Mouse (Mus musculus) mouse trophoblast stem cell (cell line): Measurements from ENCODE around the gene Dus2.

Experiments
- in situ Hi-C, 2 experiments: fragments of 300-500 bp; cut with MseI, MboI; formaldehyde crosslinking; loops; 2 replicates in 1 of 2; 3 replicates in 1 of 2; pipeline ENCODE4 v1.15.1; 2025

The Dus2 gene

GRCm38 (mm10) chr8:106044151-106044550 is 53.0 kb downstream of the Dus2 start:
- in situ Hi-C loops: no loop called here

GRCm38 (mm10) chr8:106046872-106047559 is 55.9 kb downstream of the Dus2 start:
- in situ Hi-C loops: no loop called here

DNA sequence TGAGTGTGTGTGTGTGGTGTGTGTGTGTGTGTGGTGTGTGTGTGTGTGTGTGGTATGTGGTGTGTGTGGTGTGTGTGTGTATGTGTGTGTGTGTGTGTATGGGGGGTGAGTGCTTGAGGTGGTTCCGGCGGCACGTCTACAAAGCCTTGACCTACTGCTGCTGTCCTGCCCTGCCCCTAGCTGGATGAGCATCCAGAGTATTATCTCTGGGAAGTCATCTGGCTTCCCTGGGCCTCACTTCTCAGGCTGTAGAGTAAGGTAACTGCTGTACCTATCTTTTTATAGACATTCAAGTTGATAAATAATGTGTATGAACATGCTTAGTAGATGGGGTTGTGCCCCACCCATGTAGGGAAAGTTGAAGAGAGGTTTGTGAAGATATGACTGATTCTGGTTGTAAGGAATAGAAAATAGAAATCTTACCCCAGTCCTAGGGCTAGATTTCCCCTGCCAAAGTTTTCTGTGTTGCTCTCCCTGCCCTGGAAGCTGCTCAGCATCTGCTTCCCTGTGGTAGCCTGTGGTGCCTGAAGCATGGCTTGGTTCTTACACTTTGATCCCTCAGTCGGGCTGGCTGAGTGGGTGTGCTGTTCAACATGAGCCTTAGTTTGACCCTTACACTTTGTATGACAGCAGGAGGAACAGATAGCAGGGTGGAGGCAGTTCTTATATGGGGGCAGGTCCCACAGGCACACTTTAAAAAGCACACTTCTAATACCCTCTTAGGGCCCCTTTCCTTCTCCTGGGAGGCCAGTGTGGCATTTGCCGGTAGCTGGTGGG is 56.9 kb downstream of the Dus2 start:
- in situ Hi-C loops: no loop called here

- in situ Hi-C loops: no loop called here
These were observed 58.7 kb downstream of the Dus2 start for GRCm38 (mm10) chr8:106049840-106050239.

- in situ Hi-C loops: no loop called here
These were observed 59.9 kb downstream of the Dus2 start for GRCm38 (mm10) chr8:106051068-106051467.

GRCm38 (mm10) chr8:106052510-106053089 is 61.5 kb downstream of the Dus2 start:
- in situ Hi-C loops: no loop called here

DNA sequence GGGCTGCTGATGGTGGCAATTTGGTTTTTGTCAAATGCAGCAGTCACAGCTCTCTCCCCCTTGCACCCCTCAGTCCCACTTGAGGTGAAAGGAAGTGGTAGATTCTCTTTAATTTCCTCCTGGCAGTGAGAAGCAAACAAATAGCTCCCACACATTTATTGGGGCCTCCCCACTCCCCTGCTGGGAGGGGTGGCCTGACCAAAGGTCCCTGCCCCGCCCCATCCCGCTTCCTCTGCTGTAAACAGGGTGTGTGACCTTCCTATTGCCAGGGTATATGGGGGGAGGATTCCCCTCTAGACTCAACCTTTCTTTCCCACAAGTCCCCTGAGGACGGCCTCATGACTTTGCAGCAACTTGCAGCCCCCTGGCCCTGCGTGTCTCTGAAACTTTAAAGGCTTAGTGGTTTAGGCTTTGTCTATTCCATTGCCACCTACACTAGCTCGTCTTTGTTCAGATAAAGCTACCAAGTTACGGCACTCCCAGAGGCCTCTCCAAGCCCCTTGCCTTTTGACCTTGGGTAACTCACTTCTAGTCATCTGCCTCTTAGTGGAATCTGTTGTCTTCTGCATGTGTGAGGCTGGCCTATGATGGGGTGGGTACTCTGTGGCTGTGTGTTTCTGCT is 63.2 kb downstream of the Dus2 start:
- in situ Hi-C loops: no loop called here

DNA sequence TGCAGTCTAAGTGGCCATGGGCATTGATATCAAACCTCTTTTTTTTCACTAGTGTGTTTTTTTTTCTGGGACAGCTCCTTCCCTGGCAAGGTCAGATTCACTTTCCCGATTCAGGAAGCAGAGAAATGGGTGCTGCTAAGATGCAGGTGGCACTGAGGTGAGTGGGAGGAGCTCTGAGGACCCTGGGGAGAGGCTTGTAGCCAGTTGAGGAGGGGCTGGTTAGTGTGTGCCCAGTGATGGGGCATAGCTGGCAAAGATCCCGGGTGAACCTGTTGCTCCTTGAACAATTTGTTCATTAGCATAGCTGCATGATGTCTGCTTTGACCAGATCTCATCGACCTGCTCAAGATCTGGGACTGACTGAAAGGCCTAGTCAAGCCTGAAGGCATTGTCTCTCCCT is 63.9 kb downstream of the Dus2 start:
- in situ Hi-C loops: no loop called here

- in situ Hi-C loops: no loop called here
These were observed 65.4 kb downstream of the Dus2 start for GRCm38 (mm10) chr8:106056455-106056982.

DNA sequence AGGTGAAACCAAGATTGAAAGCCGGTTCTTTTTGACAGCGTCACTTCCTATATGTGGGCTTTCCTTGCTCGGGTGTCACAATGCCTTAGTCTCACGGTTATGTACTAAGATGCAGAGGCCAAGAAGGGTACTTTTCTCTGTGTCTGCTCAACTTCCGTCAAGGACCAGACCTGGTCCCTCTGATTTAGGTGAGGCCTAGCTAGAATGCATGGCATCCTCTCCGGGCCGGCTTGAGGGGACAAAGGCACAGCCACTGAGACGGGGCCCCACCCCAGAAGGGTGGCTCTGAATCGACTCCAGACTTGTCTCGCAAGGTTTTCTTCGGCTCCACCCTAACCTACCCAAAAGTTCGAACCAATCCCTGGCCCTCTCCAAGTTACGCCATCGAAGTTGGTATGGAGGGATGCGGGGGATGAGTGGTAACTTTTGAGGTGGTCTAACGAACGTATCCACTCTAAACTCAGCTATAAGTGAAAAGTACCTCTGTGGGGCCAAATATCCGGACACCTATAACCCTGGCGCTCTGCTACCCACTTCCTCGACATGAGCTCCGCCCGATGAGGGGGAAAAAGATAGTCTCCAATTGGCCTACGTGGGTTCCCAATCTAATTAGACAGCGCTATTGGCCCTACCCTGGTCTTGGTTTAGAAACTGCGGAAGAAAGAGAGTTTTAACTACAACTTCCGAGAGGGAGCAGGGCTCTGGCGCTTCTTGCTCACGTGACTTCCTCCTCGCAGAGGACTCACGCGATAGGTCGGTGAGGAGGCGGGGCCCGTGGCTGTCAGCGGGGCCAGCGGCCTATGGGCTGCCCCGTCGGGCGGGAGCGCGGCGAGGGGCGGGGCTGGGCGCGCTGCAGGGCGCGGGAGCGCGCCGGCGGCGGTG is 67.8 kb downstream of the Dus2 start, which contains the start of gene Nfatc3:
Gene Nfatc3, plus strand, starts transcription at position 110 of the 882 bp plus-strand sequence.
- in situ Hi-C loops: no loop called here

DNA sequence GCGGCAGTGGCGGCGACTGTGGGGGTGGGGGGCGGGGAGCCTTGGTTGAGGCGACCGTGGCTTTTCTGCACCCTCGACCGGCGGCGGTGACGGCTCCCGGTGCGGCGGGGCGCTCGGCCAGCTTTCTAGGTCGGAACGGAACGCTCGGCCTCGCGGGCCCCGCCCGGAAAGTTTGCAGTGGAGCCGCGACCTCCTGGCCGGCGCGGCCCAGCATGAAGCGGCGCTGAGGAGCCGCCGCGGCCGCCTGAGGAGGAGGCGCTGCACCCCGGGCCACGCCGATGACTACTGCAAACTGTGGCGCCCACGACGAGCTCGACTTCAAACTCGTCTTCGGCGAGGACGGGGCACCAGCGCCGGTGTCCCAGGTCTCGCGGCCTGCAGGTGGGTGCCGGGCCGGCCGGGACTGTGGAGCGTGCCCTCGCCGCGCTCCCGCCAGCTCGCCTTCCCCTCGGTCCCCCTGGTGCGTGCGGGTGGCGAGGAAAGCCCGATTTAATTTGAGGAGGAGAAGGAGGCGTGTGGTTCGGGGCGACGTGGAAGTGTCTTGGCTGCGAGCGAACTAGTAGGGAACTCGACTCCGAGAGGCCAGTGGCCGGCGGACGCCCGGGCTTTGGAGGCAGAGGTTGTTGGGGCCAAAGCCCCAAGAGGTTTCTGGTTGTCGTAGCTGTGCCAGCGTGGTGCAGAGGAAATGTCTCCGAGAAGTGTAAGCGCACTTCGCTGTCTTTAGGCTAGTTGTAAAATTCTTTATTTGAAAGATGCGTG is 68.7 kb downstream of the Dus2 start:
- in situ Hi-C loops: no loop called here

DNA sequence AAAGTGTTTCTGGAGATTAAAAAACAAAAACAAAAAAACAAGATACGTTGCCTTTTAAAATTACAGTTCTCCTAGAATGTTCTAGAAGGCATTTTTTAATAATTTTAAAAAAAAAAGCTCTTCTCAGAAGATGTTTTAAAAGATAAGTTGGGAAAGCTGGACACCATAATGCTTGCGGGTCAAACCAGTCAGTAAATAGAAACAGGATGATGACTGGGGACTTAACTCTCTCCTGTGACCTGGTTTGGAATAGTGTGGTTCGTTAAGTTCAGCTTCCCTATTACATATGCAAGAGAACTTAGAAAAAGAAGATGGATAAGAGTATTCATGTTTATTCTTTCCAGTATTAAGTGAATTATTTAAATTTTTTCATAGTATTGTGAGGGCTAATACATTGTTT is 69.4 kb downstream of the Dus2 start:
- in situ Hi-C loops: no loop called here

DNA sequence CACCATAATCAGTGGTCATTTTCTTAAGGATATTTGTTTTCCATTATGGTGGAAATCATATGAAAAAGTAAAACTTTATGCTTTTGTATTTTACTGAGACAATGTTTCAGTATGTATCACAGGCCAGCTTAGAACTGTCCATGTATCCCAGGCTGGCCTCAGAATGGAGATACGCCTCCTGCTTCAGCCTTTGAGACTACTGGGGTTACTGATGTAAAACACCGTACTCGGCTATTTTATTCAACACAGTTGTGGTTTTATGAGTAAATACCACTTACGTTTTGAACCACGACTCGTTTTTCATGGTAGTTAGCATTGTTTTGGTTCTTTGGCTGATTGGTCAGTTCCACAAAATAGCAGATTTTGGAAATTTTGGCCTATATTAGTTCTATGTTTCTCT is 70.5 kb downstream of the Dus2 start:
- in situ Hi-C loops: no loop called here

DNA sequence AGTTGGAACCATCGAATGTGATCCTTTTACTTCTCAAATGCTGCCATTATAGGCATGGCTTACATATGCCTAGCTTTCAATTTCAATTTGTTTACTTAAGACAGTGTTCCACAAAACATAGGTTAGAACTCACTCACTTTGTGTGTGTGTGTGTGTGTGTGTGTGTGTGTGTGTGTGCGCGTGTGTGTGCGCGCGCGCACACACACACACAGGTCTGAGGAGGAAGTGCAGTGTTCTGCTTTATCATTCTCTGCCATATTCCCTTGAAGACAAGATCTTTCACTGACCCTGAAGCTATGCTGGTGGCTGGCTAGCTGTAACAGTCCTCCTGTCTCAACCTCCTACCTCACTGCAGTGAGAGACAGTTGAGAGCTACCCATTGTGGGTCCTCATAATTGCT is 71.9 kb downstream of the Dus2 start:
- in situ Hi-C loops: no loop called here

- in situ Hi-C loops: no loop called here
These were observed 75.6 kb downstream of the Dus2 start for GRCm38 (mm10) chr8:106066721-106067120.

GRCm38 (mm10) chr8:106069565-106069964 is 78.4 kb downstream of the Dus2 start:
- in situ Hi-C loops: no loop called here

GRCm38 (mm10) chr8:106072113-106072512 is 81.0 kb downstream of the Dus2 start:
- in situ Hi-C loops: no loop called here

- in situ Hi-C loops: no loop called here
These were observed 83.1 kb downstream of the Dus2 start for GRCm38 (mm10) chr8:106074236-106074635.

- in situ Hi-C loops: no loop called here
These were observed 83.5 kb downstream of the Dus2 start for GRCm38 (mm10) chr8:106074659-106075058.

- in situ Hi-C loops: no loop called here
These were observed 84.2 kb downstream of the Dus2 start for GRCm38 (mm10) chr8:106075161-106075862.
